Mouse (Mus musculus) intestine, postnatal 0 days (tissue): ENCODE results near the gene Camk1g. TPM values are rescaled to one million over a fixed set of nuclear protein-coding genes. Genes with fewer than 3 reads are reported as not detected.

Experiments
- ATAC-seq: fragments of 200-750 bp; cut with Nextera tagmentation; 2 replicates; pipeline ENCODE4 v1.8.0; 2017; ENCODE audit warnings: mild to moderate bottlenecking, moderate TSS enrichment, moderate library complexity
- H3K27ac ChIP-seq: fragments of 300-500 bp; sonication (generic); 2 replicates; pipeline ENCODE4 v1.5.1; 2014; ENCODE audit warnings: mild to moderate bottlenecking, low read depth, low read length, moderate library complexity
- H3K27me3 ChIP-seq: fragments of 300-500 bp; sonication (generic); replicated peaks from 2 replicates; pipeline ENCODE4 v1.6.1; 2014; ENCODE audit warnings: low read length, mixed read lengths; ENCODE audit not compliant: control insufficient read depth, insufficient read depth
- H3K36me3 ChIP-seq: fragments of 300-500 bp; sonication (generic); 2 replicates; pipeline ENCODE4 v1.6.1; 2014; ENCODE audit warnings: mild to moderate bottlenecking, moderate library complexity; ENCODE audit not compliant: control insufficient read depth, insufficient read depth
- H3K4me1 ChIP-seq: fragments of 300-500 bp; sonication (generic); replicated peaks from 2 replicates; pipeline ENCODE4 v1.6.1; 2014; ENCODE audit warnings: antibody characterized with exemption, low read length, mixed read lengths; ENCODE audit not compliant: control insufficient read depth, insufficient read depth
- H3K4me2 ChIP-seq: fragments of 300-500 bp; sonication (generic); replicated peaks from 2 replicates; pipeline ENCODE4 v1.6.1; 2014; ENCODE audit warnings: low read depth, mild to moderate bottlenecking, moderate library complexity
- H3K4me3 ChIP-seq: fragments of 300-500 bp; sonication (generic); 2 replicates; pipeline ENCODE4 v1.5.1; 2014; ENCODE audit warnings: low read depth, low read length
- H3K9ac ChIP-seq: fragments of 300-500 bp; sonication (generic); 2 replicates; pipeline ENCODE4 v1.6.1; 2014; ENCODE audit warnings: mild to moderate bottlenecking, low read depth, low read length
- H3K9me3 ChIP-seq: fragments of 300-500 bp; sonication (generic); 2 replicates; pipeline ENCODE4 v1.6.1; 2016; ENCODE audit warnings: mixed run types; ENCODE audit not compliant: control insufficient read depth
- CTCF ChIP-seq: sonication (generic); IDR thresholded peaks from 2 replicates; pipeline ENCODE4 v1.5.1; 2016; ENCODE audit warnings: low read depth, mild to moderate bottlenecking, control low read depth, antibody characterized with exemption, moderate library complexity
- WGBS: fragments of 180-500 bp; shearing (Covaris S2); extraction: QIAGEN DNeasy Blood & Tissue Kit; methylation state at CpG from one replicate; pipeline ENCODE4 v1.1.7; 2014; 5-methylcytosine and 5-hydroxymethylcytosine counted together
- polyA plus RNA-seq: library from polyadenylated mRNA; unstranded; fragments of >200 nt; fragmentation: Nextera tagmentation; extraction: Ambion mirVana; gene quantifications from 2 replicates; pipeline ENCODE4 v1.2.1, GENCODE M21; 2015

Camk1g gene
- polyA plus RNA-seq, 1 experiment from 2014 or later, result 1.0 TPM

DNA sequence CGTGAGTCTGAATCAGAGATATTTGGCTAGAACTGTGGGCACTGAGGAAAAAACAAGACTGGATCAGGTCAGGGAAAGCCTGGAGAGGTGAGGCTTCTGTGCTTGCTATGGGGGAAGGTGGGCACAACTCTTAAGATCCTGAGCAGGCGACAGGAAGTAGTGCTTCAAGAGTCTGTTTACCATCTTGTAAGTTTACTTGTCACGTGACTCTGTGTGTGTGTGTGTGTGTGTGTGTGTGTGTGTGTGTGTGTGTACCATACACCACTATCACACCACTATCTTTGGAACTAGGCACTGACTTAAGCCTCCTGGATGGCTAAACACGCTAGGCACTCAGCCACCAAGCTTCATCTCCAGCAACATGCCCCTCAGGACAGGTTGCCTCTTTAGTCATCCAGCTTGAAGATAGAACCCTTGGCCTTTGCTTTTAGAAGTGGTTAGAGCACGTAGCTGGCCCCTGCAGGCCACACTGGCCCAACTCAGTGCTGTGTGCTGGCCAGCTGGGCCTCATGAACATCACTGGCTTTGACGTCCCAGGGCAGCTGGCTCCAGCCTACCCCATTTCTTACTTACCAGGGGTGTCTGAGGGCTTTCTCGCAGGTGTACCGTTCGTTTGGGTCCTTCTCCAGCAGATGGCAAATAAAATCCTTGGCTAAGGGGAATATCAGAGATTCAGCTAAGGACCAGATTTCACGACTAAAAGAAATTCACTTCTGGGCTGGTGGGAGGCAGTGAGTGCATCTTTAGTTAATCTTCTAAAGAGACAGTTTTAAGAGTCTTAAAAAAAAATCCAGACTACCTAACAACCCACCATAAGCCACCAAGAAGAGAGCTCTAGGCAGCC lies 20.2 kb downstream of the Camk1g start:
- H3K4me1 ChIP-seq, result no peaks in the 10 kb centered on the region
- WGBS, result 74% methylated on average over 10 of the region's 10 CpGs
- no peak for ATAC-seq
- no peak overlapping the region for H3K4me2 ChIP-seq
- no peaks in the 10 kb centered on the region for H3K27me3 ChIP-seq
- no peak for TF ChIP-seq CTCF
- no peaks in the 10 kb centered on the region for H3K36me3 ChIP-seq
- no peak overlapping the region for H3K27ac ChIP-seq
- no peak overlapping the region for H3K9ac ChIP-seq
- no peaks in the 10 kb centered on the region for H3K9me3 ChIP-seq
- no peak overlapping the region for H3K4me3 ChIP-seq

DNA sequence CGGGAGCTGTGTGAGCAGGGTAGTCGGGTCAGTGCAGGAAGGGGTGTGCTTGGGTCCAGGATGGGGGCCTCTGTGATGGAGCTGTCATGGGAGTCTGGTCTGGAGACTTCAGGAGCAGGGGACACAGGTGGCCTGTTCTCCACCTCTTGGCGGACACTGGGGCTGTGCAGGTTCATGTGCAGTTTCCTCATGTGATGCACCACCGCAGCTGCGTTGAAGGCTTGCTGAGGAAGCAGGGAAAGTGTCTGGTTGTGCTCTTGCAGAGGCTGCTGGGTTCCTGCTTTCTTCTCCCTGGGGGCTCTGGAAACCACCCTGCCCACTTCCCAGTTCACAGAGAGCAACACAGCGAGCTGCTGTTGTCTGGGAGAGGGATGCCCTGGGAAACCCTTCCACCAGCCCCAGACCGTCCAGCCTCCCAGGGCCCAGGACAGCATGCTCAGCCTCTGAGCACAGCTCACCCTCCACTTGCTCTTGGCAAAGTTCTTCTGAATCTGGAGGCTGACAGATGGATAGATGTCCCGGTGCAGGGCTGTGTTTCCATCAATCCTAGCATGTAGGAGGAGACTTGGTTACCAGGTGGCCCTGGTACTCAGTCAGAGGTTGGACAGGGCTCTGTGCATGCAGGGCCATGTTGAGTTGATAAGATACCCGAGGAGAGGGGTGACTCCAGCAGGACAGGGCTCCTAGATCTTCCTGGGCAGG lies 21.7 kb downstream of the Camk1g start:
- Histone ChIP-seq H3K27me3 (no peaks in the 10 kb centered on the region), H3K4me3 (no peak overlapping the region), H3K36me3 (no peaks in the 10 kb centered on the region), H3K9ac (no peak overlapping the region), H3K4me2 (no peak overlapping the region), H3K9me3 (no peaks in the 10 kb centered on the region), H3K4me1 (no peaks in the 10 kb centered on the region), H3K27ac (no peak overlapping the region)
- TF ChIP-seq CTCF, result no peak
- 84% methylated on average over 9 of the region's 9 CpGs for WGBS
- ATAC-seq, result no peak

GRCm38 (mm10) chr1:193346908-193347307 lies 23.2 kb downstream of the Camk1g start:
- TF ChIP-seq CTCF, result no peak
- Histone ChIP-seq H3K4me3 (no peak overlapping the region), H3K27me3 (no peaks in the 10 kb centered on the region), H3K9ac (no peak overlapping the region), H3K4me2 (no peak overlapping the region), H3K9me3 (no peaks in the 10 kb centered on the region), H3K4me1 (no peaks in the 10 kb centered on the region), H3K27ac (no peak overlapping the region), H3K36me3 (no peaks in the 10 kb centered on the region)
- WGBS, result 75% methylated on average over 3 of the region's 3 CpGs
- no peak for ATAC-seq

DNA sequence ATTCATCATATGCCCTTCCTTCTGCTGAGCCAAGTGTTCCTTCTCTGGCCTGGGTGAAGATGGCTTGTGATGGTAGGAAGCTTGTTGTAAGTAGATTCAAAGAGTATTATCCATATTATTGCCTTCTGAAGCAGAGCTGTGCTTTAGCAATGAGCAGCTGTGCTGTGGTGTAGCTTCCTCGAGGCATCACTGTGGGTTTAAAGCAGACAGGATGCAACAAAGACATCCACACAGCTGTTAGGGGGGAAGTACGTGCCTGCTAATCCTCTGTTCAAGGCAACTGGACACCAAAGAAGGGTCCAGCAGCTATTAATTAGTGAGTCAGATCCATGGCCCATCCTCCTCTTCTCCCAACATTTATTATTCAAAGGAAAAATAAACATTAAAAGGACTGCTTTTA lies 25.1 kb downstream of the Camk1g start:
- no peak for TF ChIP-seq CTCF
- H3K36me3 ChIP-seq, result no peaks in the 10 kb centered on the region
- H3K4me3 ChIP-seq, result no peak overlapping the region
- ATAC-seq, result no peak
- H3K4me1 ChIP-seq, result no peaks in the 10 kb centered on the region
- H3K27ac ChIP-seq, result no peak overlapping the region
- WGBS, result 55% methylated on average over 2 of the region's 2 CpGs
- no peak overlapping the region for H3K4me2 ChIP-seq
- no peak overlapping the region for H3K9ac ChIP-seq
- H3K27me3 ChIP-seq, result no peaks in the 10 kb centered on the region
- H3K9me3 ChIP-seq, result no peaks in the 10 kb centered on the region

- Histone ChIP-seq H3K36me3 (no peaks in the 10 kb centered on the region), H3K27ac (no peak overlapping the region), H3K27me3 (no peaks in the 10 kb centered on the region), H3K9ac (no peak overlapping the region), H3K4me2 (no peak overlapping the region), H3K4me3 (no peak overlapping the region), H3K9me3 (no peaks in the 10 kb centered on the region), H3K4me1 (no peaks in the 10 kb centered on the region)
- 0 out of 2 replicates have a peak, but pooled peaks have one; percentile 42 for ATAC-seq
- 69% methylated on average over 4 of the region's 4 CpGs for WGBS
- TF ChIP-seq CTCF, result no peak
Observed at GRCm38 (mm10) chr1:193343853-193344252, 26.2 kb downstream of the Camk1g start.

GRCm38 (mm10) chr1:193342198-193342946 lies 27.7 kb downstream of the Camk1g start:
- H3K9me3 ChIP-seq, result no peaks in the 10 kb centered on the region
- H3K27ac ChIP-seq, result no peak overlapping the region
- no peak for TF ChIP-seq CTCF
- H3K36me3 ChIP-seq, result no peaks in the 10 kb centered on the region
- ATAC-seq, result no peak
- no peak overlapping the region for H3K4me3 ChIP-seq
- no peak overlapping the region for H3K9ac ChIP-seq
- H3K27me3 ChIP-seq, result no peaks in the 10 kb centered on the region
- no peaks in the 10 kb centered on the region for H3K4me1 ChIP-seq
- H3K4me2 ChIP-seq, result no peak overlapping the region
- WGBS, result 84% methylated on average over 5 of the region's 5 CpGs
